Mouse (Mus musculus): ENCODE results near the gene Erlin1. TPM values are rescaled to one million over a fixed set of nuclear protein-coding genes. Genes with fewer than 3 reads are reported as not detected.

Gene Erlin1
- total and polyA plus RNA-seq, 2 experiments from 2014 or later = 6.4 to 13.8 TPM

- DNase-seq (ENCODE audit: low spot score) (no peak), ATAC-seq (no peak)
- Histone ChIP-seq H3K27me3 (ENCODE audit: insufficient read depth, low read length) (no peaks in the 10 kb centered on the region), H3K36me3 (ENCODE audit: insufficient read depth, low read length) (peaks cover 12% of the 10 kb centered on the region), H3K9me3 (ENCODE audit: low read length) (no peaks in the 10 kb centered on the region), H3K4me2 (ENCODE audit: low read depth, low read length) (no peak overlapping the region), H3K9ac (replicated peaks; ENCODE audit: low read length) (no peak overlapping the region), H3K4me3 (ENCODE audit: low read length) (no peak overlapping the region), H3K4me1 (ENCODE audit: insufficient read depth, low read length) (peaks cover 6% of the 10 kb centered on the region; the same call in 1 of the 2 replicates), H3K27ac (no peak overlapping the region)
- TF ChIP-seq CTCF (IDR thresholded peaks at IDR 0.05; ENCODE audit: low read depth) = no peak
- 96% methylated on average over 2 of the region's 2 CpGs for WGBS
These were observed 4.9 kb downstream of the Erlin1 start for GRCm38 (mm10) chr19:44064734-44065133.

GRCm38 (mm10) chr19:44063773-44064172, 5.8 kb downstream of the Erlin1 start:
- no peak overlapping the region for H3K4me3 ChIP-seq (ENCODE audit: low read length)
- no peaks in the 10 kb centered on the region for H3K27me3 ChIP-seq (ENCODE audit: insufficient read depth, low read length)
- 90% methylated on average over 7 of the region's 7 CpGs for WGBS
- no peak overlapping the region for H3K27ac ChIP-seq
- H3K9ac ChIP-seq (replicated peaks; ENCODE audit: low read length) = no peak overlapping the region
- no peak for TF ChIP-seq CTCF (IDR thresholded peaks at IDR 0.05; ENCODE audit: low read depth)
- no peak for DNase-seq (ENCODE audit: low spot score)
- peaks cover 6% of the 10 kb centered on the region; the same call in 1 of the 2 replicates for H3K4me1 ChIP-seq (ENCODE audit: insufficient read depth, low read length)
- H3K9me3 ChIP-seq (ENCODE audit: low read length) = no peaks in the 10 kb centered on the region
- no peak overlapping the region for H3K4me2 ChIP-seq (ENCODE audit: low read depth, low read length)
- H3K36me3 ChIP-seq (ENCODE audit: insufficient read depth, low read length) = peaks cover 20% of the 10 kb centered on the region
- no peak for ATAC-seq

GRCm38 (mm10) chr19:44060226-44060625, 9.4 kb downstream of the Erlin1 start:
- Histone ChIP-seq H3K27ac (no peak overlapping the region), H3K27me3 (ENCODE audit: insufficient read depth, low read length) (no peaks in the 10 kb centered on the region), H3K9ac (replicated peaks; ENCODE audit: low read length) (no peak overlapping the region), H3K4me3 (ENCODE audit: low read length) (no peak overlapping the region), H3K4me1 (ENCODE audit: insufficient read depth, low read length) (no peaks in the 10 kb centered on the region), H3K36me3 (ENCODE audit: insufficient read depth, low read length) (peaks cover 29% of the 10 kb centered on the region), H3K9me3 (ENCODE audit: low read length) (no peaks in the 10 kb centered on the region), H3K4me2 (ENCODE audit: low read depth, low read length) (no peak overlapping the region)
- DNase-seq (ENCODE audit: low spot score) (no peak), ATAC-seq (no peak)
- no peak for TF ChIP-seq CTCF (IDR thresholded peaks at IDR 0.05; ENCODE audit: low read depth)
- WGBS = 90% methylated on average over 3 of the region's 3 CpGs

GRCm38 (mm10) chr19:44055173-44055826, 14.3 kb downstream of the Erlin1 start:
- Histone ChIP-seq H3K9me3 (ENCODE audit: low read length) (no peaks in the 10 kb centered on the region), H3K9ac (replicated peaks; ENCODE audit: low read length) (no peak overlapping the region), H3K4me2 (ENCODE audit: low read depth, low read length) (no peak overlapping the region), H3K36me3 (ENCODE audit: insufficient read depth, low read length) (peaks cover 23% of the 10 kb centered on the region), H3K27me3 (ENCODE audit: insufficient read depth, low read length) (no peaks in the 10 kb centered on the region), H3K4me3 (ENCODE audit: low read length) (no peak overlapping the region), H3K4me1 (ENCODE audit: insufficient read depth, low read length) (no peaks in the 10 kb centered on the region), H3K27ac (no peak overlapping the region)
- WGBS = 80% methylated on average over 4 of the region's 4 CpGs
- DNase-seq (ENCODE audit: low spot score) (no peak), ATAC-seq (no peak)
- TF ChIP-seq CTCF (IDR thresholded peaks at IDR 0.05; ENCODE audit: low read depth) = no peak

GRCm38 (mm10) chr19:44050388-44050787, 19.2 kb downstream of the Erlin1 start:
- Histone ChIP-seq H3K4me3 (ENCODE audit: low read length) (no peak overlapping the region), H3K4me1 (ENCODE audit: insufficient read depth, low read length) (no peaks in the 10 kb centered on the region), H3K36me3 (ENCODE audit: insufficient read depth, low read length) (peaks cover 5% of the 10 kb centered on the region; the same call in 1 of the 2 replicates), H3K9ac (replicated peaks; ENCODE audit: low read length) (no peak overlapping the region), H3K27me3 (ENCODE audit: insufficient read depth, low read length) (no peaks in the 10 kb centered on the region), H3K4me2 (ENCODE audit: low read depth, low read length) (no peak overlapping the region), H3K27ac (no peak overlapping the region), H3K9me3 (ENCODE audit: low read length) (no peaks in the 10 kb centered on the region)
- WGBS = 87% methylated on average over 4 of the region's 4 CpGs
- no peak for DNase-seq (ENCODE audit: low spot score)
- no peak for TF ChIP-seq CTCF (IDR thresholded peaks at IDR 0.05; ENCODE audit: low read depth)
- no peak for ATAC-seq

- no peak for DNase-seq (ENCODE audit: low spot score)
- H3K4me3 ChIP-seq (ENCODE audit: low read length) = no peak overlapping the region
- no peak for TF ChIP-seq CTCF (IDR thresholded peaks at IDR 0.05; ENCODE audit: low read depth)
- WGBS = 57% methylated on average over 3 of the region's 3 CpGs
- H3K27ac ChIP-seq = no peak overlapping the region
- ATAC-seq = no peak
- no peaks in the 10 kb centered on the region for H3K27me3 ChIP-seq (ENCODE audit: insufficient read depth, low read length)
- no peak overlapping the region for H3K9ac ChIP-seq (replicated peaks; ENCODE audit: low read length)
- H3K36me3 ChIP-seq (ENCODE audit: insufficient read depth, low read length) = peaks cover 14% of the 10 kb centered on the region; the same call in 1 of the 2 replicates
- H3K4me1 ChIP-seq (ENCODE audit: insufficient read depth, low read length) = no peaks in the 10 kb centered on the region
- H3K9me3 ChIP-seq (ENCODE audit: low read length) = no peaks in the 10 kb centered on the region
- H3K4me2 ChIP-seq (ENCODE audit: low read depth, low read length) = no peak overlapping the region
These were observed 20.3 kb downstream of the Erlin1 start for GRCm38 (mm10) chr19:44049282-44049681.

- H3K4me2 ChIP-seq (ENCODE audit: low read depth, low read length) = no peak overlapping the region
- WGBS = 73% methylated on average over 3 of the region's 3 CpGs
- TF ChIP-seq CTCF (IDR thresholded peaks at IDR 0.05; ENCODE audit: low read depth) = no peak
- no peaks in the 10 kb centered on the region for H3K9me3 ChIP-seq (ENCODE audit: low read length)
- H3K9ac ChIP-seq (replicated peaks; ENCODE audit: low read length) = no peak overlapping the region
- H3K4me3 ChIP-seq (ENCODE audit: low read length) = no peak overlapping the region
- DNase-seq (ENCODE audit: low spot score) (no peak), ATAC-seq (no peak)
- no peaks in the 10 kb centered on the region for H3K4me1 ChIP-seq (ENCODE audit: insufficient read depth, low read length)
- no peak overlapping the region for H3K27ac ChIP-seq
- no peaks in the 10 kb centered on the region for H3K27me3 ChIP-seq (ENCODE audit: insufficient read depth, low read length)
- peaks cover 9% of the 10 kb centered on the region; the same call in 1 of the 2 replicates for H3K36me3 ChIP-seq (ENCODE audit: insufficient read depth, low read length)
These were observed 23.7 kb downstream of the Erlin1 start for GRCm38 (mm10) chr19:44045847-44046246.
